Mouse (Mus musculus): Measurements from ENCODE around the gene Dis3l2. TPM values are rescaled to one million over a fixed set of nuclear protein-coding genes. Genes with fewer than 3 reads are reported as not detected.

The Dis3l2 gene
- total and polyA plus RNA-seq, 3 experiments: 12.4 to 17.4 (median 16.5) TPM

- Histone ChIP-seq H3K27me3 (replicated peaks) (no peaks in the 10 kb centered on the region), H3K4me3 (replicated peaks in 1 of 3; ENCODE audit: low read depth in 2 of 3, low read length in 2 of 3, poor library complexity in 1 of 3) (no peak overlapping the region), H3K36me3 (replicated peaks in 1 of 2; ENCODE audit: control insufficient read depth in 1 of 2, insufficient read depth in 1 of 2, low read length in 1 of 2) (peaks cover 0 to 2% of the 10 kb centered on the region in 2 experiments), H3K4me2 (ENCODE audit: insufficient read depth, low read depth, poor library complexity, severe bottlenecking) (no peak overlapping the region), H3K27ac (ENCODE audit: insufficient read depth, low read depth) (no peak overlapping the region), H3K79me2 (replicated peaks; ENCODE audit: control insufficient read depth, extremely low read depth, insufficient read depth, poor library complexity, severe bottlenecking) (no peaks in the 10 kb centered on the region), H3K9ac (ENCODE audit: insufficient read depth, low read depth) (no peak overlapping the region), H3K4me1 (ENCODE audit: control insufficient read depth in 1 of 2, insufficient read depth in 2 of 2) (peaks cover 4 to 46% of the 10 kb centered on the region in 2 experiments), H3K9me3 (replicated peaks; ENCODE audit: low read length) (no peaks in the 10 kb centered on the region)
- dilution Hi-C loops (cut with MboI; ENCODE audit: extremely low pct_ligation_motif_present, extremely low pct_unique_long_range_greater_than_20kb, low sequenced_read_pairs): no loop called here
- in situ Hi-C loops (cut with MboI; ENCODE audit: low pct_ligation_motif_present, low pct_unique_long_range_greater_than_20kb, low sequenced_read_pairs): loop anchor here (25.0 kb wide), 1 partner anchor 601 kb away; the partner anchor contains the start of genes Nmur1 and Tex44
- TF ChIP-seq USF2 (conservative IDR thresholded peaks at IDR 0.05; ENCODE audit: low read depth, low read length): no peak
- no peak for TF ChIP-seq ETS1 (conservative IDR thresholded peaks at IDR 0.05; ENCODE audit: low read depth, low read length)
- no peak for TF ChIP-seq SIN3A (IDR thresholded peaks at IDR 0.05; ENCODE audit: low read length)
- no peak for TF ChIP-seq ZKSCAN1 (IDR thresholded peaks at IDR 0.05; ENCODE audit: borderline replicate concordance, low read depth, low read length)
- no peak for TF ChIP-seq ZC3H11A (IDR thresholded peaks at IDR 0.05; ENCODE audit: low read depth, low read length)
- no peak for DNase-seq (ENCODE audit: extremely low read depth)
Measured at GRCm38 (mm10) chr1:87038477-87039070, 335.0 kb downstream of the Dis3l2 start.

- Histone ChIP-seq H3K9ac (ENCODE audit: insufficient read depth, low read depth) (no peak overlapping the region), H3K4me1 (ENCODE audit: control insufficient read depth in 1 of 2, insufficient read depth in 2 of 2) (peaks cover 0 to 28% of the 10 kb centered on the region in 2 experiments; a peak in 2 of 4 replicates), H3K9me3 (replicated peaks; ENCODE audit: low read length) (no peaks in the 10 kb centered on the region), H3K27ac (ENCODE audit: insufficient read depth, low read depth) (no peak overlapping the region), H3K27me3 (replicated peaks) (no peaks in the 10 kb centered on the region), H3K4me2 (ENCODE audit: insufficient read depth, low read depth, poor library complexity, severe bottlenecking) (no peak overlapping the region), H3K79me2 (replicated peaks; ENCODE audit: control insufficient read depth, extremely low read depth, insufficient read depth, poor library complexity, severe bottlenecking) (no peaks in the 10 kb centered on the region), H3K36me3 (replicated peaks in 1 of 2; ENCODE audit: control insufficient read depth in 1 of 2, insufficient read depth in 1 of 2, low read length in 1 of 2) (peaks cover 2 to 26% of the 10 kb centered on the region in 2 experiments), H3K4me3 (replicated peaks in 1 of 3; ENCODE audit: low read depth in 2 of 3, low read length in 2 of 3, poor library complexity in 1 of 3) (no peak overlapping the region)
- DNase-seq (ENCODE audit: extremely low read depth): peak; percentile 58
- dilution Hi-C loops (cut with MboI; ENCODE audit: extremely low pct_ligation_motif_present, extremely low pct_unique_long_range_greater_than_20kb, low sequenced_read_pairs): no loop called here
- in situ Hi-C loops (cut with MboI; ENCODE audit: low pct_ligation_motif_present, low pct_unique_long_range_greater_than_20kb, low sequenced_read_pairs): loop anchor here (5.0 to 25.0 kb wide), 2 partner anchors 374 to 604 kb away; partner anchors contain the start of genes Nmur1 and Tex44
- TF ChIP-seq SMC3 (IDR thresholded peaks at IDR 0.05; ENCODE audit: low read depth, low read length) (peak; percentile 82), USF1 (IDR thresholded peaks at IDR 0.05; ENCODE audit: low read depth, low read length) (no peak), ZC3H11A (IDR thresholded peaks at IDR 0.05; ENCODE audit: low read depth, low read length) (0 out of 2 replicates have a peak, but pooled peaks have one; percentile 21), NELFE (IDR thresholded peaks at IDR 0.05; ENCODE audit: low read depth, low read length) (no peak), ZMIZ1 (IDR thresholded peaks at IDR 0.05; ENCODE audit: low read depth, low read length) (no peak), CHD2 (IDR thresholded peaks at IDR 0.05; ENCODE audit: low read length) (no peak), E2F4 (IDR thresholded peaks at IDR 0.05; ENCODE audit: insufficient replicate concordance, low read depth, low read length) (no peak), CHD1 (IDR thresholded peaks at IDR 0.05; ENCODE audit: low read depth, low read length) (no peak), PAX5 (IDR thresholded peaks at IDR 0.05; ENCODE audit: low read length) (no peak), EP300 (IDR thresholded peaks at IDR 0.05; ENCODE audit: low read length) (no peak), USF2 (conservative IDR thresholded peaks at IDR 0.05; ENCODE audit: low read depth, low read length) (no peak), ELF1 (IDR thresholded peaks at IDR 0.05; ENCODE audit: low read depth, low read length) (no peak), RAD21 (IDR thresholded peaks at IDR 0.05; ENCODE audit: low read depth, low read length) (peak; percentile 74), SIN3A (IDR thresholded peaks at IDR 0.05; ENCODE audit: low read length) (no peak), POLR2AphosphoS2 (IDR thresholded peaks at IDR 0.05; ENCODE audit: low read depth, low read length) (no peak), CTCF (conservative IDR thresholded peaks at IDR 0.05 in 1 of 2, IDR thresholded peaks at IDR 0.05 in 1 of 2; ENCODE audit: low read depth in 2 of 2, low read length in 2 of 2) (peak; percentile 57 to 82)
Measured at GRCm38 (mm10) chr1:87041119-87041518, 337.5 kb downstream of the Dis3l2 start.

Data from CH12.LX (cell line).